Mouse (Mus musculus): ENCODE results near the gene E030018B13Rik. TPM values are rescaled to one million over a fixed set of nuclear protein-coding genes. Genes with fewer than 3 reads are reported as not detected.

The E030018B13Rik gene
- polyA plus RNA-seq, 1 experiment from 2014 or later, result 0.14 TPM

DNA sequence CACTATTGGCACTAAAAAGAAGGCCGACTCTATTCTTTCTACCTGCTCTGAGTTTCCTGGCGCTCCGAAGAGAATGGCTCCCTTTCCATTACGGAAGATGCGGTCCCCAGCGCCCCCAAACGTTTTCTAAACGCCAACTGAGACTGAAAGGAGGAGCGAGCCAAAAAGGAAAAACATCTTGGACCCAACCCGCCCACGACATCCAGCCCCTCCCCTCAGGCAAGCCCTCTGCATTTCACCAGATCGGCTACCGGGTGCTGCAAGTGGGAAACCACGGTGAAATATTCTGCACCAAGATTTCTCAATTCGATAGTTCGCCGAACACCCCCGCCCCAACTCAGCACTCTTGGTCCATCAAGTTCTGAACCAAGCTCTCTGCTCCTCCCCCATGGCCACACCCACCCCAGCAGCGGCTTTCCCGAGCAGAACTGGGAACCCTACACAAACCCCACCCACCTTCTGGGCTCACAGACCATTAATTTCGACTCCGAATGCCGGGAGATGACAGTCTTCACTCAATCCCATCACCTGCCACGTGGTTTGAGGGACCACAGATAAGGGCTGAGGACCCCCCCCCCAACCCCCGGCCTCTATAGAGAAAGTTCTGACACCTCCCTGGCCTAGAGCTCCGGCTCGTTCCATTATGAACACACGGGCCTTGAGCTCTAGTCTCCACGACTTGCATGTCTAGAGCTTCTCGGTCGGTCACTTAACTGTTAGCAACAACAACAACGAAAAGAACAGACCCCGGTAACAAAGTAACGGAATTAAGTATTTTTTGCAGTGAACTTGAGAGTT, 19.7 kb downstream of the E030018B13Rik start:
- peak overlapping the region; percentile 98 for H3K4me2 ChIP-seq (ENCODE audit: low read depth, low read length)
- ATAC-seq (no peak), DNase-seq (peak; percentile 90)
- TF ChIP-seq CTCF (IDR thresholded peaks at IDR 0.05; ENCODE audit: low read depth) (peak; percentile 49), EP300 (IDR thresholded peaks at IDR 0.05; ENCODE audit: low read depth) (peak; percentile 77; the same call in 1 of the 2 replicates)
- no peaks in the 10 kb centered on the region for H3K9me3 ChIP-seq (ENCODE audit: low read length)
- H3K9ac ChIP-seq (replicated peaks), result peak overlapping the region; percentile 97
- peak overlapping the region; percentile 88 for H3K4me3 ChIP-seq (ENCODE audit: low read depth, low read length)
- H3K4me1 ChIP-seq (ENCODE audit: insufficient read depth), result peaks cover 54% of the 10 kb centered on the region
- WGBS (ENCODE audit: insufficient replicate concordance), result 1% methylated on average over 34 of the region's 34 CpGs
- H3K27ac ChIP-seq (ENCODE audit: low read depth), result peak overlapping the region; percentile 96
- no peaks in the 10 kb centered on the region for H3K27me3 ChIP-seq (ENCODE audit: insufficient read depth, low read length)
- no peaks in the 10 kb centered on the region; the same call in 1 of the 2 replicates for H3K36me3 ChIP-seq (replicated peaks; ENCODE audit: insufficient read depth, low read length)

DNA sequence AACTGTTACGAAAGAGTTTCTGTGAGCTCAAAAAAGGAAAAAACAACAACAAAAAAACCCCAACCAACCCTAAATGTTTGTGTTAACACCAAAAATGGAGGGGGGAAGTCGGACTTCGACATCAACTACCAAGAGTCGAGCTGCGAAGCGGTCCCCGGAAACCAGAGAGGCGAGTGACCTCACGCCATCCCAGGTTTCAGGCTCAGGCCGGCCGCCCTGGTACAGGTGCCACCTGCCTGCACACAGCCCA, 20.3 kb downstream of the E030018B13Rik start:
- H3K4me2 ChIP-seq (ENCODE audit: low read depth, low read length), result peak overlapping the region; percentile 98
- TF ChIP-seq EP300 (IDR thresholded peaks at IDR 0.05; ENCODE audit: low read depth), result no peak
- TF ChIP-seq CTCF (IDR thresholded peaks at IDR 0.05; ENCODE audit: low read depth), result no peak
- peak overlapping the region; percentile 96 for H3K27ac ChIP-seq (ENCODE audit: low read depth)
- DNase-seq, result no peak
- H3K4me3 ChIP-seq (ENCODE audit: low read depth, low read length), result peak overlapping the region; percentile 88
- no peaks in the 10 kb centered on the region for H3K9me3 ChIP-seq (ENCODE audit: low read length)
- no peaks in the 10 kb centered on the region for H3K27me3 ChIP-seq (ENCODE audit: insufficient read depth, low read length)
- under 1% methylated on average over 11 of the region's 11 CpGs for WGBS (ENCODE audit: insufficient replicate concordance)
- ATAC-seq, result no peak
- peaks cover 59% of the 10 kb centered on the region for H3K4me1 ChIP-seq (ENCODE audit: insufficient read depth)
- H3K9ac ChIP-seq (replicated peaks), result peak overlapping the region; percentile 97
- H3K36me3 ChIP-seq (replicated peaks; ENCODE audit: insufficient read depth, low read length), result no peaks in the 10 kb centered on the region; the same call in 1 of the 2 replicates

DNA sequence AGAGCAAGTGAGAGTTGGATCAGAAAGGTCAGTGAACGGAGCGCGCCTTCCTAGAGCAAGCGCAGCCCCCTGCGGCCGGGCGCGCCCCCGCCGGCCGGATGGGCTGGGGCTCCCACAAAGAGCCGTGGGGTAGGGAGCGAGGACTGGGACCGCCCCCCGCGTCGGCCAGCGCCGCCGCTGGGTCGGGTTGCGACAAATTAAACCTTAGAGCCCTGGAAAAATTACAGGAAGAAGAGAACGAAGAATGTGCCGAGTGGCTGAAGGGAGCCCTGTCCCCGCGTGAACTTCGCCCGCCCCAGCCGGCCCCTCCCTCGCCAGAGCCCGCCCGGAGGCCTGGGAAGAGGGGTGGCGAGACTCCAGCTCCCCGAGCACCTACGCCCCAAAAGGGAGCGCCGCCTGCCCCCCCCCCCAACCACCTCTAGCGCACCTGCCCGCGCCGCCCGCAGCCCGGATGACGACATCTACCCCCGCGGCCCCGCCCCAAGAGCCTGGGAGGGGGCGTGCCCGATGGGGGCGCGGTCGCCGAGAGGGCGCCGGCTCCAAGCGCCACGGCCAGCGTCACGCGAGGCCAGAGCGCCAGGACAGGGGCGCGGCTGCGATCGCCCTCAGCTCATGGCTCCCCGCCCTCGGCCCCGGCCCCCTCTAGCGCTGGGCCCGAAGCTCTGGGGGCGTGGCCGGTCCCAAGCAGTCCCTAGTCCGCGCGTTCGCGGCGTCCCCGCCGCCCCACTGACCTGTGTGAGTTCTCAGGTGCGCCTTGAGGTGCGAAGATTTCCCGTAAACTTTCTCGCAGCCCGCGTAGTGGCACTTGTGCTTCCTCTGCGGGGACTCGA, 20.8 kb downstream of the E030018B13Rik start:
- 3% methylated on average over 62 of the region's 88 CpGs for WGBS (ENCODE audit: insufficient replicate concordance)
- H3K36me3 ChIP-seq (replicated peaks; ENCODE audit: insufficient read depth, low read length), result no peaks in the 10 kb centered on the region; the same call in 1 of the 2 replicates
- H3K9me3 ChIP-seq (ENCODE audit: low read length), result no peaks in the 10 kb centered on the region
- H3K9ac ChIP-seq (replicated peaks), result peak overlapping the region; percentile 97
- ATAC-seq, result peak; percentile 47
- H3K4me3 ChIP-seq (ENCODE audit: low read depth, low read length), result peak overlapping the region; percentile 88
- peak overlapping the region; percentile 98 for H3K4me2 ChIP-seq (ENCODE audit: low read depth, low read length)
- H3K27me3 ChIP-seq (ENCODE audit: insufficient read depth, low read length), result no peaks in the 10 kb centered on the region
- peak overlapping the region; percentile 96 for H3K27ac ChIP-seq (ENCODE audit: low read depth)
- H3K4me1 ChIP-seq (ENCODE audit: insufficient read depth), result peaks cover 57% of the 10 kb centered on the region
- TF ChIP-seq EP300 (IDR thresholded peaks at IDR 0.05; ENCODE audit: low read depth), result no peak
- TF ChIP-seq CTCF (IDR thresholded peaks at IDR 0.05; ENCODE audit: low read depth), result no peak
- peak; percentile 94 for DNase-seq

DNA sequence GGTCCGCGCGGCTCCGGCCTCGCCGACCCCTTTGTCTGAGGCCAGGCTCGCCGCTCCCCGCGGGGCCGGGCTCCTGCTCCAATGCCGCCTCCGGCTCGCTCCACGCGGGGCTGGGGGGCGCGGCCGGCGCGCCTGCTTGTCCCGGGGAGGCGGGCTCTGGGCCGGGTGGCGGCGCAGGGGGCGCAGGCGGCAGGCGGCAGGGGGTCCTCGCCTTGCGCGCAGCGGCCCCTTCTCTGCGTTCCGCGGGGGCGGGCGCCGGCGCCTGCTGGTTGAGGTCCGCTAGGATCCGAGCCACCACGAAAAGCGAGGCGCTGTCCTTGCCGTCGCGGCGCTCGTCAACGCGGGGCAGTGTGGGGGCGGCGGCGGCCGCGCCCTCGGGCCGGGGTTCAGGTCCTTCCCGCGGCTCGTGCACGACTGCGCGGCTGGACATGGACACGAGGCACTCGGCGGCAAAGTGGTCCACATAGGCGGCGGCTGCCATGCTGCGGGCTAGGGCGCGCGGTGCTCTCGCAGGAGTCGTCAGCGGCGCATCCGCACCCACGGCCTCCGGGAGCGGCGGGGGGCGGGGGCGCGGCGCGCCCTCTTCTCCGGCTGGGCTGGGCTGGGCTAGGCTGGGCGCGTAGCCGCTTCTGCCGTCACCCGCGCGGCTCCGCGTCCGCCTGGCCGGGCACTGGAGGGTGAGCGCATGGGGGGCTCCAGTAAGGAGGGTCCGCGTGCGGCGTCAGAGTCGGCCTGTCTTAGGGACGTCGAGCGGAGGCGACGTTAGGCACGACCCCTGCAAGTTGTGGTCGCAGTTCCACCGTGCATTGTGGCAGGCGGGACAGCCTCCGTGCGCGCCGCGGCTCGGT, 21.6 kb downstream of the E030018B13Rik start:
- Histone ChIP-seq H3K4me1 (ENCODE audit: insufficient read depth) (peaks cover 48% of the 10 kb centered on the region), H3K27ac (ENCODE audit: low read depth) (peak overlapping the region; percentile 96), H3K4me3 (ENCODE audit: low read depth, low read length) (peak overlapping the region; percentile 88), H3K9me3 (ENCODE audit: low read length) (no peaks in the 10 kb centered on the region), H3K36me3 (replicated peaks; ENCODE audit: insufficient read depth, low read length) (no peaks in the 10 kb centered on the region), H3K4me2 (ENCODE audit: low read depth, low read length) (peak overlapping the region; percentile 98), H3K27me3 (ENCODE audit: insufficient read depth, low read length) (no peaks in the 10 kb centered on the region), H3K9ac (replicated peaks) (peak overlapping the region; percentile 97)
- ATAC-seq (peak; percentile 37), DNase-seq (no peak)
- TF ChIP-seq EP300 (IDR thresholded peaks at IDR 0.05; ENCODE audit: low read depth), result no peak
- TF ChIP-seq CTCF (IDR thresholded peaks at IDR 0.05; ENCODE audit: low read depth), result no peak
- under 1% methylated on average over 73 of the region's 121 CpGs for WGBS (ENCODE audit: insufficient replicate concordance)

DNA sequence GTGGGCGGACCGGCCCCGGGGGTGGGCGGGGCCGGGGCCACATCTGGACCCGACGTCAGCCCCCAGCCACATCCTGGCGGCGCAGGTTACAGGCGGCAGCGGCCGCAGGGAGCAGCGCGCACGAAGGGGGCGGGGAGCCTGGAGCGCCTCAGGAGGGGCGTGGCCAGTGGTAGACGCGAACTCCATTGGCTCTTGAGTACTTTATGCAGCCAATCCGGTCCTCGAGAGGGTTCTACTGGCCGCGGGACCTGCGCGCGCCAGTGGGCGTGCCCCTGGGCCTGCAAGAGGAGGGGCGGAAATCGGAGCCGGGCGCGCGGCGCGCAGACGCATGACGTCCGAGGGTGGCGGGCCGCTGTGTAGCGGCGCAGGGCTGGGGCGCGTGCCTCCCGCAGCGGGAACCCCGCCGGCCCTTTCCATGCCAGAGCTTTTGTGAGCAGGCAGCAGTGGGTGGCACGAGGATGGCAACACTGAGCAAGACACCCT, 22.3 kb downstream of the E030018B13Rik start, which contains the start of gene Klf13:
Gene Klf13 (minus strand): TSS at position 2 of the 483 bp plus-strand sequence.
- TF ChIP-seq EP300 (IDR thresholded peaks at IDR 0.05; ENCODE audit: low read depth) (no peak), CTCF (IDR thresholded peaks at IDR 0.05; ENCODE audit: low read depth) (no peak)
- ATAC-seq, result peak; percentile 84
- peaks cover 42% of the 10 kb centered on the region for H3K4me1 ChIP-seq (ENCODE audit: insufficient read depth)
- WGBS (ENCODE audit: insufficient replicate concordance), result under 1% methylated on average over 45 of the region's 50 CpGs
- peak within 1 kb of the TSS; percentile 88 for H3K4me3 ChIP-seq (ENCODE audit: low read depth, low read length)
- peak within 1 kb of the TSS; percentile 97 for H3K9ac ChIP-seq (replicated peaks)
- peak; percentile 99 for DNase-seq
- H3K27ac ChIP-seq (ENCODE audit: low read depth), result peak within 1 kb of the TSS; percentile 96
- no peaks in the 10 kb centered on the region for H3K27me3 ChIP-seq (ENCODE audit: insufficient read depth, low read length)
- H3K4me2 ChIP-seq (ENCODE audit: low read depth, low read length), result peak within 1 kb of the TSS; percentile 98
- no peaks in the 10 kb centered on the region for H3K36me3 ChIP-seq (replicated peaks; ENCODE audit: insufficient read depth, low read length)
- H3K9me3 ChIP-seq (ENCODE audit: low read length), result no peaks in the 10 kb centered on the region

Measured in liver, postnatal 0 days (tissue).